Mouse (Mus musculus) ES-E14 (cell line): ENCODE results near the gene Mief2. TPM values are rescaled to one million over a fixed set of nuclear protein-coding genes. Genes with fewer than 3 reads are reported as not detected.

Experiments
- DNase-seq: peaks from one replicate; pipeline ENCODE4 v3.0.0-alpha.2; 2013; ENCODE audit warnings: low read depth, low spot score
- H3K27ac ChIP-seq: 2 replicates; pipeline ENCODE4 v1.5.1; 2012; ENCODE audit warnings: low read depth, mild to moderate bottlenecking, low read length, moderate library complexity, mixed read lengths; ENCODE audit not compliant: poor library complexity, insufficient read depth, severe bottlenecking
- H3K36me3 ChIP-seq: 2 replicates; pipeline ENCODE4 v1.6.1; 2012; ENCODE audit warnings: mild to moderate bottlenecking, low read length, moderate library complexity, mixed read lengths; ENCODE audit not compliant: control insufficient read depth, poor library complexity, insufficient read depth, severe bottlenecking
- H3K4me1 ChIP-seq, 2 experiments: fragments of 150-350 bp in 1 of 2; sonication (generic) in 1 of 2; 2 replicates each; pipeline ENCODE4 v1.6.1; 2012; ENCODE audit warnings: low read length in 2 of 2, mild to moderate bottlenecking in 1 of 2, mixed read lengths in 1 of 2; ENCODE audit not compliant: control insufficient read depth in 2 of 2, insufficient read depth in 2 of 2, poor library complexity in 1 of 2
- H3K4me3 ChIP-seq, 2 experiments: fragments of 150-350 bp in 1 of 2; sonication (generic) in 1 of 2; 2 replicates each; pipeline ENCODE4 v1.5.1; 2012; ENCODE audit warnings: low read length in 2 of 2, low read depth in 1 of 2, mild to moderate bottlenecking in 1 of 2, mixed read lengths in 1 of 2; ENCODE audit not compliant: insufficient read depth in 1 of 2, poor library complexity in 1 of 2, severe bottlenecking in 1 of 2
- H3K9ac ChIP-seq: 2 replicates; pipeline ENCODE4 v1.6.1; 2012; ENCODE audit warnings: low read depth, mild to moderate bottlenecking, low read length, mixed read lengths; ENCODE audit not compliant: poor library complexity, insufficient read depth, severe bottlenecking
- H3K9me3 ChIP-seq: fragments of 150-350 bp; sonication (generic); 2 replicates; pipeline ENCODE4 v1.6.1; 2012; ENCODE audit warnings: low read depth, mild to moderate bottlenecking, low read length; ENCODE audit not compliant: control insufficient read depth, insufficient read depth
- CHD2 ChIP-seq: IDR thresholded peaks from 2 replicates; pipeline ENCODE4 v1.6.1; 2014; ENCODE audit warnings: mild to moderate bottlenecking, low read depth, low read length, inconsistent platforms
- HCFC1 ChIP-seq: IDR thresholded peaks from 2 replicates; pipeline ENCODE4 v1.6.1; 2012; ENCODE audit warnings: low read length, inconsistent platforms, borderline replicate concordance; ENCODE audit not compliant: insufficient read depth
- MAFK ChIP-seq: IDR thresholded peaks from 2 replicates; pipeline ENCODE4 v1.6.1; 2014; ENCODE audit warnings: mild to moderate bottlenecking, low read depth, low read length, inconsistent platforms; ENCODE audit not compliant: insufficient read depth
- ZC3H11A ChIP-seq: IDR thresholded peaks from 2 replicates; pipeline ENCODE4 v1.6.1; 2012; ENCODE audit warnings: low read depth, mild to moderate bottlenecking, inconsistent platforms, low read length, borderline replicate concordance
- ZNF384 ChIP-seq: IDR thresholded peaks from 2 replicates; pipeline ENCODE4 v1.6.1; 2012; ENCODE audit warnings: low read depth, low read length, inconsistent platforms
- in situ Hi-C, 2 experiments: fragments of 600-800 bp; cut with MboI; formaldehyde crosslinking; loops; one replicate each; pipeline ENCODE4 v1.15.1; 2025; ENCODE audit warnings: low sequenced_read_pairs in 2 of 2, inconsistent platforms in 1 of 2; ENCODE audit not compliant: unreplicated experiment in 2 of 2
- total RNA-seq: library from RNA; depleted of rRNA; stranded (reverse); fragments of 300-350 nt; gene quantifications from 2 replicates; pipeline ENCODE4 v1.2.3, GENCODE M21; 2012

The Mief2 gene
- total RNA-seq, 1 experiment = 24.8 TPM

- Histone ChIP-seq H3K9me3 (no peaks in the 10 kb centered on the region), H3K9ac (no peak overlapping the region), H3K4me1 (peaks cover 4 to 6% of the 10 kb centered on the region in 2 experiments; a peak in 2 of 4 replicates), H3K4me3 (no peak overlapping the region), H3K36me3 (peaks cover 83% of the 10 kb centered on the region), H3K27ac (no peak overlapping the region)
- DNase-seq = no peak
- in situ Hi-C loops = no loop called here
- no peak for TF ChIP-seq CHD2
- TF ChIP-seq HCFC1 = no peak
- TF ChIP-seq MAFK = no peak
Measured at GRCm38 (mm10) chr11:60712040-60712439, 16.2 kb upstream of the Mief2 start.

DNA sequence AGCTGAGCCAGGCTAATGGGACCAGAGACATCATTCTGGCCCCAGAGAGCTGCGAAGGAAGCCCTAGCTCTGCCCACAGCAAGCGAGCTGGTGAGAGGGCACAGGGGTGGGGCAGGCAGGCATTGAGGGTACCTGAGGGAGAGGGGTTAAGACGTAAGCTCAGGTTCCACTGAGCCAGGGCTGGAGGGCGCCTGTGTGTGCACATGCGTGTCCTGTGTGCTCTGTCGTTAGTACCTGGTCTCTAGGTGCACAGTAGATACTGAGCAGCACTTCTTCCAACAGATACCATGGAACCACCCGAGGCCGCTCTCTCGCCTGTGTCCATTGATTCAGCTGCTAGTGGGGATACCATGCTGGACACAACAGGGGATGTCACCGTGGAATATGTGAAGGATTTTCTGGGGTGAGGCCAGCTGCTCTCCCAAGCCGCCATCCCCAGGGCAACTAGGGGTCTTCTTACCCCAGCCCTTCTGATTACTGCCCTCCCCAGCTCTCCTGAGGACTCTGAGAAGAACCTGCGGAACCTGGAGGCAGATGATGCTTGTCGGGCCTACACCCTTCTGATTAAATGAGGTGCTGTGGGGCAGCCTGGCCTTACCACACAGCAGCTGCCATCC lies 15.5 kb upstream of the Mief2 start:
- H3K9ac ChIP-seq = no peak overlapping the region
- no peak overlapping the region for H3K27ac ChIP-seq
- H3K9me3 ChIP-seq = no peaks in the 10 kb centered on the region
- in situ Hi-C loops = no loop called here
- TF ChIP-seq MAFK (no peak), ZC3H11A (no peak), ZNF384 (no peak), CHD2 (no peak), HCFC1 (no peak)
- H3K4me1 ChIP-seq = peaks cover 4 to 6% of the 10 kb centered on the region in 2 experiments; a peak in 2 of 4 replicates
- H3K4me3 ChIP-seq = no peak overlapping the region
- no peak for DNase-seq
- H3K36me3 ChIP-seq = peaks cover 79% of the 10 kb centered on the region

DNA sequence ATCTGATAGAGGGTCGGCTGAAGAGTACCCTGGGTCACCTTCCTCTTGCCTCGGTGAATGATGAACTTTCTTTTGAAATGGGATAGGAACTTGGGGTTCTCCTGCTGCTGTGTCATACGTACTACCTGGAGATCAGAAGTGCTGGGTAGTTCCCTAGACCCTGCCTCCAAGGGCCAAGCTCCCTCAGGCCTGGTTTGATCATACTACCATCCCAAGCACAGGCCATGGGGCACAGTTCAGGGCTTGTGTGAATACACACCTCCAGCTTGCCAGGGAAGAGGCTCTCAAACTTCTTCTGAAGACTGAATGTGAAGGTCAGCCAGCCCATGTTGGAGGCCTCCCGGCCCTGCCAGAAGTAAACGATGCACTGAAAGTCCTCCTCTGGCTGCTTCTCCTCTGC lies 12.4 kb upstream of the Mief2 start:
- in situ Hi-C loops = no loop called here
- Histone ChIP-seq H3K4me3 (no peak overlapping the region), H3K27ac (no peak overlapping the region), H3K36me3 (peaks cover 62% of the 10 kb centered on the region), H3K9ac (no peak overlapping the region), H3K9me3 (no peaks in the 10 kb centered on the region), H3K4me1 (peaks cover 4 to 6% of the 10 kb centered on the region in 2 experiments; a peak in 2 of 4 replicates)
- no peak for TF ChIP-seq ZC3H11A
- TF ChIP-seq ZNF384 = no peak
- no peak for TF ChIP-seq CHD2
- TF ChIP-seq MAFK = no peak
- no peak for TF ChIP-seq HCFC1
- DNase-seq = no peak

DNA sequence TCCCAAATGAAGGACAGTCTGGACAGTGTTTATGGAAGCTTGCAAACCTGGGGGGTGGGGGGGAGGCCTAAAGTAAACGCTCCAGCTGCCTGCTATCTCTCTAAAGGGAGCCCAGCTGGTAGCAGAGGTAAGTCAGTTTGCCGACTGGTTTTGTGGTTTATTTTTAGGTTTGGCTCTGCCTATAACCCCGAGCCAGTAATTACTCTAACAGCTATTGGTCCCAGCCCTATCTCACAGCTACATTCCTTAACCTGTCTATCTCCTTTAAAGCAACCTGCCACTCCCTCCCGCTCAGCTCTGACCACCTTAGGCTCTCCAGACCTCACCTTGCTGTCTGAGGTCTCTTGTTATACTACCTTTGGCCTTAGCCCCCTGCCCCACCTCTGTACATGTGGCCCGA lies 8.9 kb upstream of the Mief2 start:
- Histone ChIP-seq H3K4me3 (no peak overlapping the region), H3K27ac (no peak overlapping the region), H3K36me3 (peaks cover 42% of the 10 kb centered on the region; the same call in 1 of the 2 replicates), H3K9ac (no peak overlapping the region), H3K4me1 (no peaks in the 10 kb centered on the region), H3K9me3 (no peaks in the 10 kb centered on the region)
- in situ Hi-C loops = no loop called here
- no peak for DNase-seq
- TF ChIP-seq HCFC1 = no peak
- no peak for TF ChIP-seq MAFK
- no peak for TF ChIP-seq CHD2
- TF ChIP-seq ZC3H11A = no peak
- TF ChIP-seq ZNF384 = no peak
